8 mouse cellular contexts compared by ENCODE assay signal in the genomic region with DNA sequence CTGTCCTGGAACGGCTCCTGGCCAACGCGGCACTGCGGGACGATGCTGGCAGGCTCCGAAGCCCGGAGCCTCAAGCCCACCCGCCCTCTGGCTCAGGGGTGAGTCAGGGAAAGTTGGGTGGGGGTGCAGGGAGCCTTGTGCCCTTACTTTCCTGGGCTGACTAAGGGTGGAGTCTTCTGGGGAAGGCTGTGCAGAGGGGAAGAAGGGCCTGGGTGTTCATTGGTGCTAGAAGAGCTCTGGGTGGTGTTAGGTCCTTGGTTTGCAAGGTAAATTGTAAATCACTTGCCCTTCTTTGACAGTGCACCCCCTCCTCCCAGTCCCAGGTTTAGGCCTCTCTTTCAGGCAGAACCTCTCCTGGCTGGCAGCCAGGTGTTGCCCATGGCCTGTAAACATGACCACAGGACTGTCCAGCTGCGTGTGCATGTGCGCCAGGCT. TPM values are rescaled to one million over a fixed set of nuclear protein-coding genes. Genes with fewer than 3 reads are reported as not detected.
A peak's percentile ranks its signal among the peaks of the same experiment; 100 is the strongest.
DNase-seq lines count a peak whose midpoint lies in the region; ATAC-seq lines count a peak whose summit lies in the region.

No protein-coding gene starts in this region.

- intact Hi-C loops in left cerebral cortex, postnatal 4 days (cut with DNase I) = no loop called here

- DNase-seq in left cerebral cortex, postnatal 4 days = peak; percentile 27
- DNase-seq in left cerebral cortex, adult 9 months (ENCODE audit: low spot score in 2 of 2) = no peak
- no peak for DNase-seq in ovary, postnatal 14 days (ENCODE audit: low spot score)

- peak overlapping the region; percentile 68 for H3K4me3 ChIP-seq in brown adipose tissue, adult 24 weeks (ENCODE audit: insufficient read depth, low read depth, low read length)
- peak overlapping the region; percentile 20 for H3K4me3 ChIP-seq in hindbrain, embryonic 12.5 days
- peak overlapping the region; percentile 47 for H3K4me3 ChIP-seq in limb, embryonic 15.5 days
- peak overlapping the region; percentile 12; the same call in 1 of the 2 replicates for H3K4me3 ChIP-seq in neural tube, embryonic 15.5 days (replicated peaks)

- peaks cover 85% of the 10 kb centered on the region for H3K36me3 ChIP-seq in hindbrain, embryonic 12.5 days
- H3K36me3 ChIP-seq in limb, embryonic 15.5 days = peaks cover 77% of the 10 kb centered on the region
- peaks cover 78% of the 10 kb centered on the region for H3K36me3 ChIP-seq in neural tube, embryonic 15.5 days

- no peaks in the 10 kb centered on the region; the same call in 1 of the 2 replicates for H3K27me3 ChIP-seq in hindbrain, embryonic 12.5 days
- H3K27me3 ChIP-seq in limb, embryonic 15.5 days = no peaks in the 10 kb centered on the region
- H3K27me3 ChIP-seq in neural tube, embryonic 15.5 days (replicated peaks) = no peaks in the 10 kb centered on the region

- 47% methylated on average over 10 of the region's 10 CpGs for WGBS in hindbrain, embryonic 12.5 days
- 14% methylated on average over 10 of the region's 10 CpGs for WGBS in limb, embryonic 15.5 days
- 30% methylated on average over 10 of the region's 10 CpGs for WGBS in neural tube, embryonic 15.5 days

- peak overlapping the region; percentile 36 for H3K4me2 ChIP-seq in hindbrain, embryonic 12.5 days (replicated peaks)
- H3K4me2 ChIP-seq in limb, embryonic 15.5 days = peak overlapping the region; percentile 60
- H3K4me2 ChIP-seq in neural tube, embryonic 15.5 days = peak overlapping the region; percentile 43

- H3K4me1 ChIP-seq in brown adipose tissue, adult 24 weeks (ENCODE audit: control insufficient read depth, insufficient read depth, insufficient read length, low read length) = peaks cover 44% of the 10 kb centered on the region
- peaks cover 6% of the 10 kb centered on the region for H3K4me1 ChIP-seq in hindbrain, embryonic 12.5 days
- H3K4me1 ChIP-seq in limb, embryonic 15.5 days = peaks cover 36% of the 10 kb centered on the region
- H3K4me1 ChIP-seq in neural tube, embryonic 15.5 days = peaks cover 15% of the 10 kb centered on the region

- no peaks in the 10 kb centered on the region for H3K9me3 ChIP-seq in hindbrain, embryonic 12.5 days (replicated peaks)
- H3K9me3 ChIP-seq in limb, embryonic 15.5 days = no peaks in the 10 kb centered on the region
- no peaks in the 10 kb centered on the region for H3K9me3 ChIP-seq in neural tube, embryonic 15.5 days (replicated peaks)

- peak overlapping the region; percentile 38 for H3K9ac ChIP-seq in hindbrain, embryonic 12.5 days
- 0 out of 2 replicates have a peak overlapping the region, but pooled peaks have one; percentile 33 for H3K9ac ChIP-seq in limb, embryonic 15.5 days
- H3K9ac ChIP-seq in neural tube, embryonic 15.5 days (replicated peaks) = no peak overlapping the region

- ATAC-seq in hindbrain, embryonic 12.5 days (ENCODE audit: low FRiP score) = no peak
- ATAC-seq in limb, embryonic 15.5 days (ENCODE audit: insufficient number of reproducible peaks, low FRiP score, low TSS enrichment, low read depth) = peak; percentile 32; the same call in 1 of the 2 replicates
- 0 out of 2 replicates have a peak, but pooled peaks have one; percentile 7 for ATAC-seq in neural tube, embryonic 15.5 days (ENCODE audit: low FRiP score)
- no peak for ATAC-seq in erythroid progenitor cell, adult 5-6 weeks (replicated peaks; ENCODE audit: low FRiP score, poor library complexity, severe bottlenecking)

- H3K27ac ChIP-seq in brown adipose tissue, adult 24 weeks (replicated peaks; ENCODE audit: low read depth, low read length) = peak overlapping the region; percentile 83
- H3K27ac ChIP-seq in hindbrain, embryonic 12.5 days = no peak overlapping the region
- peak overlapping the region; percentile 82 for H3K27ac ChIP-seq in limb, embryonic 15.5 days
- H3K27ac ChIP-seq in neural tube, embryonic 15.5 days (replicated peaks) = no peak overlapping the region

RNA-seq across cellular contexts. Expression of a gene that starts 13.3 kb away (rescaled TPM):
- 10 to 100 TPM; 80.1 to 91.9 TPM for total RNA-seq in left cerebral cortex, postnatal 4 days (2021)
- polyA plus RNA-seq in brown adipose tissue, adult 24 weeks (2012; ENCODE audit: insufficient read depth, insufficient read length, missing spikeins) = 32.6 and 33.2 TPM in 2 replicates
- 42.2 and 46.7 TPM in 2 replicates for polyA plus RNA-seq in hindbrain, embryonic 12.5 days (2016; fragmentation: Nextera tagmentation; extraction: Ambion mirVana)
- polyA plus RNA-seq in limb, embryonic 15.5 days (2015; fragmentation: Nextera tagmentation; extraction: Ambion mirVana) = 65.1 and 74.1 TPM in 2 replicates
- 19.7 and 24.3 TPM in 2 replicates for polyA plus RNA-seq in neural tube, embryonic 15.5 days (2015; fragmentation: Nextera tagmentation; extraction: Ambion mirVana)
- total RNA-seq in erythroid progenitor cell, adult 5-6 weeks (2015; ENCODE audit: low replicate concordance) = 1.1 TPM in 1 of 2 replicates, not detected in the other
- 0.23 and 2.6 TPM in 2 replicates for total RNA-seq in erythroid progenitor cell, adult 5-6 weeks (2017; ENCODE audit: low replicate concordance)

RNA-seq across cellular contexts. Expression of a gene that starts 23.9 kb away (rescaled TPM):
- total RNA-seq in left cerebral cortex, postnatal 4 days (2021) = 1 to 10 TPM; 1.0 to 1.4 TPM
- polyA plus RNA-seq in brown adipose tissue, adult 24 weeks (2012; ENCODE audit: insufficient read depth, insufficient read length, missing spikeins) = 2.6 TPM in 1 of 2 replicates, not detected in the other
- polyA plus RNA-seq in hindbrain, embryonic 12.5 days (2016; fragmentation: Nextera tagmentation; extraction: Ambion mirVana) = 18.1 and 23.7 TPM in 2 replicates
- polyA plus RNA-seq in limb, embryonic 15.5 days (2015; fragmentation: Nextera tagmentation; extraction: Ambion mirVana) = 0.19 and 0.58 TPM in 2 replicates
- 19.5 and 21.6 TPM in 2 replicates for polyA plus RNA-seq in neural tube, embryonic 15.5 days (2015; fragmentation: Nextera tagmentation; extraction: Ambion mirVana)
- total RNA-seq in erythroid progenitor cell, adult 5-6 weeks (2015; ENCODE audit: low replicate concordance) = 1.1 and 1.3 TPM in 2 replicates
- total RNA-seq in erythroid progenitor cell, adult 5-6 weeks (2017; ENCODE audit: low replicate concordance) = not detected in 2 replicates

RNA-seq across cellular contexts. Expression of a gene that starts 24.1 kb away (rescaled TPM):
- total RNA-seq in left cerebral cortex, postnatal 4 days (2021) = 100 to 1,000 TPM; 146 to 154 TPM
- polyA plus RNA-seq in brown adipose tissue, adult 24 weeks (2012; ENCODE audit: insufficient read depth, insufficient read length, missing spikeins) = 25.3 and 30.1 TPM in 2 replicates
- polyA plus RNA-seq in hindbrain, embryonic 12.5 days (2016; fragmentation: Nextera tagmentation; extraction: Ambion mirVana) = 239 and 240 TPM in 2 replicates
- polyA plus RNA-seq in limb, embryonic 15.5 days (2015; fragmentation: Nextera tagmentation; extraction: Ambion mirVana) = 235 and 238 TPM in 2 replicates
- polyA plus RNA-seq in neural tube, embryonic 15.5 days (2015; fragmentation: Nextera tagmentation; extraction: Ambion mirVana) = 146 and 191 TPM in 2 replicates
- 112 TPM in 2 replicates for total RNA-seq in erythroid progenitor cell, adult 5-6 weeks (2015; ENCODE audit: low replicate concordance)
- total RNA-seq in erythroid progenitor cell, adult 5-6 weeks (2017; ENCODE audit: low replicate concordance) = 221 and 237 TPM in 2 replicates

Comparison
In these comparisons a context has a peak if more than half of its experiments do, and no peak if none do; other contexts are left out.
1. H3K27ac ChIP-seq: peak in brown adipose tissue, adult 24 weeks (single experiment) and limb, embryonic 15.5 days (single experiment); none in hindbrain, embryonic 12.5 days (single experiment) and neural tube, embryonic 15.5 days (single experiment).
2. H3K4me3 ChIP-seq: peak in every context shown above with its lines; median percentile 68 in brown adipose tissue, adult 24 weeks; 47 in limb, embryonic 15.5 days; 20 in hindbrain, embryonic 12.5 days; 12 in neural tube, embryonic 15.5 days.
3. ATAC-seq: peak in limb, embryonic 15.5 days (single experiment) and neural tube, embryonic 15.5 days (single experiment); none in hindbrain, embryonic 12.5 days (single experiment) and erythroid progenitor cell, adult 5-6 weeks (single experiment).
4. Peak in every context shown above with its lines, with median percentiles within 50 percentile points of each other: H3K4me2 ChIP-seq.